Mouse (Mus musculus): ENCODE data around the gene Rhcg.

Gene Rhcg

GRCm38 (mm10) chr7:79602006-79602405 lies 15.5 kb downstream of the Rhcg start:
- in situ Hi-C loops (cut with MboI; ENCODE audit: low sequenced_read_pairs) = no loop called here

- in situ Hi-C loops (cut with MboI; ENCODE audit: low sequenced_read_pairs) = no loop called here
Observed at GRCm38 (mm10) chr7:79600122-79600521, 17.3 kb downstream of the Rhcg start.

GRCm38 (mm10) chr7:79594854-79595253 lies 22.6 kb downstream of the Rhcg start:
- in situ Hi-C loops (cut with MboI; ENCODE audit: low sequenced_read_pairs) = no loop called here

- in situ Hi-C loops (cut with MboI; ENCODE audit: low sequenced_read_pairs) = no loop called here
Observed at GRCm38 (mm10) chr7:79591812-79592731, 25.4 kb downstream of the Rhcg start.

GRCm38 (mm10) chr7:79590560-79591110 lies 26.8 kb downstream of the Rhcg start:
- in situ Hi-C loops (cut with MboI; ENCODE audit: low sequenced_read_pairs) = no loop called here

GRCm38 (mm10) chr7:79589763-79590559 lies 27.5 kb downstream of the Rhcg start:
- in situ Hi-C loops (cut with MboI; ENCODE audit: low sequenced_read_pairs) = no loop called here

- in situ Hi-C loops (cut with MboI; ENCODE audit: low sequenced_read_pairs) = no loop called here
Observed at GRCm38 (mm10) chr7:79588284-79588683, 29.2 kb downstream of the Rhcg start.

- in situ Hi-C loops (cut with MboI; ENCODE audit: low sequenced_read_pairs) = no loop called here
Observed at GRCm38 (mm10) chr7:79578851-79579241, 38.6 kb downstream of the Rhcg start.

GRCm38 (mm10) chr7:79577931-79578850 lies 39.3 kb downstream of the Rhcg start:
- in situ Hi-C loops (cut with MboI; ENCODE audit: low sequenced_read_pairs) = no loop called here

GRCm38 (mm10) chr7:79577096-79577874 lies 40.2 kb downstream of the Rhcg start:
- in situ Hi-C loops (cut with MboI; ENCODE audit: low sequenced_read_pairs) = no loop called here

GRCm38 (mm10) chr7:79576659-79577058 lies 40.8 kb downstream of the Rhcg start:
- in situ Hi-C loops (cut with MboI; ENCODE audit: low sequenced_read_pairs) = no loop called here

GRCm38 (mm10) chr7:79572191-79572818 lies 45.2 kb downstream of the Rhcg start:
- in situ Hi-C loops (cut with MboI; ENCODE audit: low sequenced_read_pairs) = no loop called here

GRCm38 (mm10) chr7:79568937-79569535 lies 48.4 kb downstream of the Rhcg start:
- in situ Hi-C loops (cut with MboI; ENCODE audit: low sequenced_read_pairs) = no loop called here

GRCm38 (mm10) chr7:79568212-79568611 lies 49.2 kb downstream of the Rhcg start:
- in situ Hi-C loops (cut with MboI; ENCODE audit: low sequenced_read_pairs) = no loop called here

- in situ Hi-C loops (cut with MboI; ENCODE audit: low sequenced_read_pairs) = no loop called here
Observed at GRCm38 (mm10) chr7:79563675-79564074, 53.8 kb downstream of the Rhcg start.

GRCm38 (mm10) chr7:79562385-79562784 lies 55.1 kb downstream of the Rhcg start:
- in situ Hi-C loops (cut with MboI; ENCODE audit: low sequenced_read_pairs) = no loop called here

- in situ Hi-C loops (cut with MboI; ENCODE audit: low sequenced_read_pairs) = loop anchor here (10.0 kb wide), 1 partner anchor 64 kb away; no protein-coding TSS in a partner anchor
Observed at GRCm38 (mm10) chr7:79558698-79559097, 58.8 kb downstream of the Rhcg start.

- in situ Hi-C loops (cut with MboI; ENCODE audit: low sequenced_read_pairs) = loop anchor here (10.0 kb wide), 1 partner anchor 63 kb away; no protein-coding TSS in a partner anchor
Observed at GRCm38 (mm10) chr7:79557728-79558221, 59.7 kb downstream of the Rhcg start.

All from CH12F3 (cell line).